Mouse (Mus musculus): ENCODE results near the gene Phospho1.
"Not testable (repeated sequence)": the region's sequence is repeated elsewhere in the genome, so short reads cannot be mapped to it uniquely, and the experiment has no call there.

Gene Phospho1

DNA sequence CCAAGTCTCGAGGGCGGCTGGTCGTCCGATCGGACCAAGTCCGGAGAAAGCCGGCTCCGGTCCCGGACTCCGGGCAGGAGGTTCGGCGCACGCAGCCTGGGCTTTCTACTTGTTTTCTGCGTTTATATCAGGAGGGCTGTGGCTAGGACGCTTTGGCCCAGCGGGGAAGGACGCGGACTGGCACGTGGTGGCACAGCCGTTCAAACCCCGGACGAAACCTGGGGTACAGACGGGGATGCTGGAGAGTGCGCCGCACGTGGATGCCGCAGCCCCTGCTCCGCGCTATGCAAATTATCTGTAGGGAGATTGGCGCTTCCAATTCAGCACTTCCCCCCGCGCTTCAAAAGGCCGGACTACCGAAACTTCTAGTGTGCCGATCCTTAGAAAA lies 35.2 kb downstream of the Phospho1 start:
- peak in 1 of 2 experiments; percentile 62 for DNase-seq (ENCODE audit: low spot score in 2 of 2)

DNA sequence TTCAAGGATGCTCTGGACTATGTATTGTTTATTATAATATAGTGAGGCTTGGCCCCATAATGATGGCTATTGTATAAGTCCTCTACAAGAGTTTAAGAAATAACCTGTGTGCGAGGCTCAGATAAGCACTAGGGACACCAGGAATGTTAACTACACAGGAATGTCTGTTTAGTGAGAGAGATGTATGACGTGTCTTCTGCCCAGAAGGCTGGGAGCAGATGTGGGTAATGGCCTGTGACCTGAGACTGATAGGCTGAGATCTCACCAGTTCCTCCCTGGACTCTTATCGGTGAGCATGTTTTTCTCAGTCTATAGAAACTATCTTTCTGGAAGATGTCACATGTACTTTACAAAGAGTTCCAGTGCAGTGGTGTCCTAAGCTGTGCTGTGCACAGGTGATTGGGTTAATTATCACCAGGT lies 35.8 kb downstream of the Phospho1 start:
- DNase-seq (ENCODE audit: low spot score in 2 of 2): no peak

DNA sequence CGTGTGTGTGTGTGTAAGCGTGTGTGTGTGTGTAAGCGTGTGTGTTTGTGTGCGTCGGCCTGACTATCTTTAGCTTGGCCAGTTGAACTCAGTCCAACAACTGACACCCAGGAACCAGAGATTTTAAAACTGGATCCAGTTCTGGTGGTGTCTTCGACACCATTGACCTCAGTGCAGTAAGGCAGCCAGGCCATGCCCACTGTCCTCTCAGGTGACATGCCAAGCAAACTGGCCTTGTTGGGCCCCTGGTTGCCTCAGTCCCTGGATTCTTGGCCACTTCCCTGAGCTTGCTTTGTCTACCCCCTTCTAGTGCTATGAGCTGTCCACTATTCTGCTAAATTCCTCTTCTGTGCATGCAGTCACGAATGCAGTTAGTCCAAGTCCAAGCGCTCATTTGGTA lies 37.1 kb downstream of the Phospho1 start:
- DNase-seq (ENCODE audit: low spot score in 2 of 2): no peak

DNA sequence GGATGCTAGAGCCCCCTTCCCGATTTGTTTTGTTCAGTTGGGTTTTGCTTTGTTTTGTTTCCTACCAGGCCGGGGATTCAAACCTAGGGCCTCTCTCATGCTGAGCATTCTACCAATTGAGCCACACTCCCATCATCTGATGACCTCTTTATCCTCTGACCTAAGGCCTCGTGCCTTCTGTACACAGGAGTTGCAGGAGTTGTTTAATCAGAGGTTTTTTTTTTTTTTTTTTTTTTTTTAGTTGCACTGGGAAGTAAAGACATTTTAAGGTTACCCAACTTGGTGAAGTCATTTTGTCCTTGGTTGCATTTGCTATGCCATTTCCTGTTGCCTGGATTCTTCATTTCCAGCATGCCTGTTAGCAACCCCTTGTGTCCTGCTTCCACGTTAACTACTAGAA lies 45.1 kb downstream of the Phospho1 start:
- DNase-seq (ENCODE audit: low spot score in 2 of 2): no peak

DNA sequence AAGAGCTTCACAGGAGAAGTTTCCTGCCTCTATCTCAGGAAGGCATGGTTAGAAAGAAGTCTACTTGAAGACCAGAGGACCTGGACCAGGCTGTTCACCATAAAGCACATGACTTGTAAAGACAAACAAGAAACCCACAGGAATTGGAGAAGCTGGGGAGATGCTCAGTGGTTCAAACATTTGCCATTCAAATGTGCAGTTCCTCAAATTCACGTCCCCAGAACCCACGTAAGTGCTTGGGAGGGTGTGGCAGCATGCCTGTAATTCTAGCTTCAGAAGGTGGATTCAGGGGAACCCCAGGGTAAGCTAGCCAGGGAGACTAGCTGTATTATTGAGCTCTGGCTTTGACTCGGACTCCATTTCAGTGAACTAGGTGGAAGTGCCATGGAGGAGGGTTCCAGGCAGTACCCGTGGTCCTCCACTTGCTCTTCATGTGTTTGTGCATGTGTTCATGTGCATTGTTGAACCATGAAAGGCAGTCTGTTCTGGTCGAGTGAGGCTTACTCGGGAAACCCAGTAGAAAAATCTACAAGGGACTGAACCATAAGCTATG lies 45.7 kb downstream of the Phospho1 start:
- no peak for DNase-seq (ENCODE audit: low spot score in 2 of 2)

DNA sequence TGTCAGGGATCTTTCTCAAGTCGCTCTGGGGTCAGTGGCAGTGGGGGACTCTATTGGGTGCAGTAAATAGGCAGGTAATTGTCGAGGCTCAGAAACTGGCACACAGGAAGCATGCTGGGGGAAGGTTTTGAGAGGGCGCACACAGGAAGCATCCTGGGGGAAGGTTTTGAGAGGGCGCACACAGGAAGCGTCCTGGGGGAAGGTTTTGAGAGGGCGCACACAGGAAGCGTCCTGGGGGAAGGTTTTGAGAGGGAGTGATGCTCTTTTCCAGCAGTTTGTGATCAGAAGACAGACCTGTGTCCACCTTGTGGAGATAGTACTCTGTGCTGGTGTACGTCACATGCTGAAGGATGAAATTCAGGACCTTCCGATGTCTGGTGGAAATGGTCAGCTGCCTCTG lies 51.5 kb downstream of the Phospho1 start:
- no peak for DNase-seq (ENCODE audit: low spot score in 2 of 2)

DNA sequence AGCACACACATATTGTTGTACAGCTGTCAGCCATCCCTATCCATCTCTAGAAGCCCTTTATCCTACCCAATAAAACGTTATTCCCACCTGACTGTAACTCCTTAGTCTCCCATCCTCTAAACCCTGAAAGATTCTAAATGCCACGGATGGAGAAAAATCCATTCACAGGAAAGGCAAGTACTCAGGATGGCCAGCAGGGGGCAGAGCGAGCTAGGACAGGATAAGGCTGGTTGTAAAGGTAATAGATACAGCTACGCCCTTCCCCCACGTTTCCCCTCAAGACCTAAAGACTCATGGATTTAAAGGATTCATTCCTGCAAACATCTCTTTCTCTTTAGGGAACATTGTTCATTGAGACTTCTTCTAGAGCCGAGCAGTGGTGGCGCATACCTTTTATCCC lies 52.0 kb downstream of the Phospho1 start:
- DNase-seq (ENCODE audit: low spot score in 2 of 2): peak; percentile 28 to 68

DNA sequence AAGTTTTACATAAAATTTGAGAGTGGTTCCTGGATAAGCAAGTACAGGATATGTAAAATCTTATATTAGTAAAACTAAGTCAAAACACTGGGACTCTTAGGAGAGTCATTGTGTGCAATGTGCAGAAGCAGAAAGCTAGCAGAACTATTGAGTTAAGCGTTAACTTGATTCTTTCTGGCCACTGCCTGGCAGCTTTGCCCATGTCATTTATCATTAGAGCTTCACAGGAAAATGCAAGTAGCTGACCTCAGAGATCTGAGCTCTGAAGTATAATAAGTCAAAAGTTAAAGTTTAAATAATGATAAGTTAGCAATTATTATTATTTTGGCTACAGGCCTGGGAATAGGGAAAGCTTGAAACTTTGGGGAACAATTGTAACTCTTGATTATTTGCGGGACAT lies 55.6 kb downstream of the Phospho1 start:
- not testable (repeated sequence) for DNase-seq (ENCODE audit: low spot score in 2 of 2)

Measured in right cerebral cortex, adult 2 months (tissue).